Mouse (Mus musculus) heart, embryonic 16.5 days (tissue): ENCODE results near the gene Cdkl4. TPM values are rescaled to one million over a fixed set of nuclear protein-coding genes. Genes with fewer than 3 reads are reported as not detected.

Experiments
- ATAC-seq: fragments of 200-750 bp; cut with Nextera tagmentation; replicated peaks from 2 replicates; pipeline ENCODE4 v1.8.0; 2017; ENCODE audit warnings: moderate number of reproducible peaks; ENCODE audit not compliant: insufficient read depth, low FRiP score; ENCODE audit errors: extremely low read depth
- H3K27ac ChIP-seq: fragments of 300-500 bp; sonication (generic); 2 replicates; pipeline ENCODE4 v1.5.1; 2014; ENCODE audit warnings: mild to moderate bottlenecking, low read length, control low read depth, moderate library complexity
- H3K27me3 ChIP-seq: fragments of 300-500 bp; sonication (generic); 2 replicates; pipeline ENCODE4 v1.6.1; 2014; ENCODE audit warnings: low read length, mixed read lengths; ENCODE audit not compliant: control insufficient read depth, insufficient read depth
- H3K36me3 ChIP-seq: fragments of 300-500 bp; sonication (generic); 2 replicates; pipeline ENCODE4 v1.6.1; 2014; ENCODE audit not compliant: control insufficient read depth, insufficient read depth
- H3K4me1 ChIP-seq: fragments of 300-500 bp; sonication (generic); 2 replicates; pipeline ENCODE4 v1.6.1; 2014; ENCODE audit warnings: low read length, mixed read lengths; ENCODE audit not compliant: control insufficient read depth, insufficient read depth
- H3K4me2 ChIP-seq: fragments of 300-500 bp; sonication (generic); 2 replicates; pipeline ENCODE4 v1.6.1; 2014; ENCODE audit warnings: low read depth, mild to moderate bottlenecking, control low read depth, low read length
- H3K4me3 ChIP-seq: fragments of 300-500 bp; sonication (generic); 2 replicates; pipeline ENCODE4 v1.5.1; 2014; ENCODE audit warnings: mild to moderate bottlenecking, control low read depth, low read length
- H3K9ac ChIP-seq: fragments of 300-500 bp; sonication (generic); 2 replicates; pipeline ENCODE4 v1.6.1; 2014; ENCODE audit warnings: low read length, control low read depth
- H3K9me3 ChIP-seq: fragments of 300-500 bp; sonication (generic); replicated peaks from 2 replicates; pipeline ENCODE4 v1.6.1; 2016; ENCODE audit warnings: low read length; ENCODE audit not compliant: control insufficient read depth
- WGBS: fragments of 180-500 bp; shearing (Covaris S2); extraction: QIAGEN DNeasy Blood & Tissue Kit; methylation state at CpG from one replicate; pipeline ENCODE4 v1.1.7; 2014; 5-methylcytosine and 5-hydroxymethylcytosine counted together
- polyA plus RNA-seq: library from polyadenylated mRNA; unstranded; fragments of >200 nt; fragmentation: Nextera tagmentation; extraction: Ambion mirVana; gene quantifications from 2 replicates; pipeline ENCODE4 v1.2.1, GENCODE M21; 2015

The Cdkl4 gene
- polyA plus RNA-seq, 1 experiment from 2014 or later = 0.14 TPM

DNA sequence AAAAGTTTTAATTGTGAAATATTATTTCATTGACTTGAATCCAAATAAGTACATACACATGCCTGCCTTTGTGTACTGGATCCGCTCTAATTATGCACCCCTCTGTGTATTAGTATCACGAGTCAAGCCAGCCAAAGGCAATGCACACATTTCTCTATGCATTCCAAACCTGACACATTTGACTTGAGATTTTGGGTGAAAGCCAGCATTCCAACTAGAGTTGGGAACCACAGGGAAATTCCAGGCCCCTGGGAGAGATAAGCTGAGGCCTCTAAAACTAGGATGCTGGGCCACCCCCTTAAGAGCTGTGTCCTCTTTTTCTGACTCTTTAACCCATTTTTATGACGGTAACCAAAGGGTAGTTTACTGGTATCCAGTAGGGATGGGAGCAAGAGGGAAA, 88.7 kb downstream of the Cdkl4 start:
- Histone ChIP-seq H3K4me3 (no peak overlapping the region), H3K27me3 (no peaks in the 10 kb centered on the region), H3K4me1 (peaks cover 8% of the 10 kb centered on the region), H3K27ac (peak overlapping the region; percentile 73), H3K4me2 (no peak overlapping the region), H3K9me3 (no peaks in the 10 kb centered on the region), H3K36me3 (no peaks in the 10 kb centered on the region), H3K9ac (no peak overlapping the region)
- no peak; the same call in 1 of the 2 replicates for ATAC-seq
- 42% methylated on average over 3 of the region's 3 CpGs for WGBS

DNA sequence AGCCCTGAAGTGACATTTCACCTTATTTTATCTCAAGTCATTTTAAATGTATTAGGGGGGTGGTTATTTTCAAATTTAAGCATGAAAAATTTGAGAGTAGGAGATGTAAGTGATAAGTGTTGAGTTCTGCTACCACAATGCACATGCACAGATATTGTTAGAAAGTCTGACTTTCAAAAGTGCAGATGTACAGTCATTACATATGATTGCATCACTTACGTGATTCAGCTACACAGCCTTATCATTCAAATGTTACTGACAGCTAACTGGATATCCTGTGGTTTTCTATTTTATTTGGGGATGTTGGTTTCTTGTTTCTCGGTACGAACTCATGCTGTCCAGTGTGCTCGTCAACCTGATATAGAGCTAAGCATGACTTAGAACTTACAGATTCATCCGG, 92.5 kb downstream of the Cdkl4 start:
- Histone ChIP-seq H3K9me3 (no peaks in the 10 kb centered on the region), H3K4me2 (no peak overlapping the region), H3K27ac (no peak overlapping the region), H3K4me3 (no peak overlapping the region), H3K9ac (no peak overlapping the region), H3K36me3 (no peaks in the 10 kb centered on the region), H3K27me3 (no peaks in the 10 kb centered on the region), H3K4me1 (peaks cover 22% of the 10 kb centered on the region)
- no peak for ATAC-seq
- 88% methylated on average over 5 of the region's 5 CpGs for WGBS

- Histone ChIP-seq H3K4me3 (peak overlapping the region; percentile 93), H3K9ac (peak overlapping the region; percentile 97), H3K9me3 (no peaks in the 10 kb centered on the region), H3K4me2 (peak overlapping the region; percentile 82), H3K36me3 (no peaks in the 10 kb centered on the region), H3K27ac (peak overlapping the region; percentile 93), H3K4me1 (peaks cover 23% of the 10 kb centered on the region), H3K27me3 (no peaks in the 10 kb centered on the region)
- no peak for ATAC-seq
- 44% methylated on average over 7 of the region's 7 CpGs for WGBS
Observed at GRCm38 (mm10) chr17:80480855-80481224, 96.8 kb downstream of the Cdkl4 start.

DNA sequence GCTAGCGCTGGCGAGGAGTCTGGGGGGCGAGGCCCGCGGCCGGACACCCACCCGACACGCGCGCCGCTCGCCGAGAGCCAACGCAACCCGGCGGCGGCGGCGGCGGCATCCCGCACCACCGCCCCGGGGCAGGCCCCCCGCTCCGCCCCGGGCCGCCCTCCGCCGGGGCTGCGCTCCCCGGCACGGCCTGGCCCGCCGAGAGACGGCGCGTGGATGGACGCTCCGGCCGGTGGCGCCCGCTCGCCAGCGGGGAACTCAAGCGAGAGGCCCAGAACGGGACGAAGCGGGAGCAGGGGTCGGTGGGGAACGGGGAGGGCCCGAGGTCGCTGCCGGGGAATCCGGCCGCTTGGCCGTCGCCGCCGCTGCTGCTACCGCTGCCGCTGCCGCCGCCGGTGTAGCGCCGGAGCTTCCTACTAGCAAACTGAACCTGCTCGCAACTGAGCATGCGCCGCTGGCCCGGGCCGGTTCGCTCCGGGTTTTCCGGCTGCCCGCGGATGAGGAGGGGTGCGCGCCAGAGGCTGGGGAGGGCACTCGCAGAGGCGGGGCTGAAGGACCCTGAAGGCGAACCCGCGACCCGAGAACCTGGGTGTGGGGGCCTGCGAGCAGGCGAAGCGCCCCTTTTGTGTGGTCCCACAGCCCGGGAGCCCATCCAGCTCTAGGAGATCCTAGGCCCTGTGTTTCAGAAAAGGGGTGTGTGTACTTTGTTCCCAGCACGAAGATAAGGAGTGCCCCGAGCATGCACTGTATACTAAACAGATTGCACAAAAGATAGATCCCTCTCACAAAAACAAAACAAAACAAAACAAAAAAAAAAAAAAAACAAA, 97.4 kb downstream of the Cdkl4 start, which contains the start of gene Sos1:
TSS of gene Sos1 (minus strand) at position 423 of the 824 bp plus-strand sequence.
- peak; percentile 83 for ATAC-seq
- peak within 1 kb of the TSS; percentile 97 for H3K9ac ChIP-seq
- H3K4me3 ChIP-seq = peak within 1 kb of the TSS; percentile 93
- no peaks in the 10 kb centered on the region for H3K27me3 ChIP-seq
- no peaks in the 10 kb centered on the region for H3K36me3 ChIP-seq
- under 1% methylated on average over 84 of the region's 90 CpGs for WGBS
- H3K27ac ChIP-seq = peak within 1 kb of the TSS; percentile 93
- no peaks in the 10 kb centered on the region for H3K9me3 ChIP-seq
- peaks cover 23% of the 10 kb centered on the region for H3K4me1 ChIP-seq
- H3K4me2 ChIP-seq = peak within 1 kb of the TSS; percentile 82

- peaks cover 23% of the 10 kb centered on the region for H3K4me1 ChIP-seq
- peak overlapping the region; percentile 97 for H3K9ac ChIP-seq
- peak overlapping the region; percentile 93 for H3K27ac ChIP-seq
- no peaks in the 10 kb centered on the region for H3K36me3 ChIP-seq
- H3K27me3 ChIP-seq = no peaks in the 10 kb centered on the region
- under 1% methylated on average over 71 of the region's 71 CpGs for WGBS
- peak overlapping the region; percentile 82 for H3K4me2 ChIP-seq
- peak overlapping the region; percentile 93 for H3K4me3 ChIP-seq
- no peaks in the 10 kb centered on the region for H3K9me3 ChIP-seq
- ATAC-seq = peak; percentile 34
Observed at GRCm38 (mm10) chr17:80479295-80480030, 98.2 kb downstream of the Cdkl4 start.

DNA sequence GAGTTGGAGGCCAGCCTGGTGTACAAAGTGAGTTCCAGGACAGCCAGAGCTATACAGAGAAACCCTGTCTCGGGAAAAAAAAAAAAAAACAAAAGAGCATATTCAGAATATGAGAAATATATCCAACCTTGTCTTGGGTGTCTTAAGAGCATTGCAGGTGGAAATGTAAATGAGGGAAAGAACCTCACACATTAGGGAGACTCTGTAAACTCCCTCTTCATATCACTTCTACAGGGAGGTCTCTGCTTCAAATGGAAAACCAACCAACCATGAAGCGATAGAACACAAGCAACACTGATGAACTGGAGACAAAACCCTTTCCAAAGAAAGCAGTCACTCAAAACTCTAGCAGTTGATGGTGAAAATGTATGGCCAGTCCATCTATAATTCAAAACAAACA, 99.9 kb downstream of the Cdkl4 start:
- WGBS = 76% methylated on average over 2 of the region's 2 CpGs
- no peak overlapping the region for H3K9ac ChIP-seq
- H3K9me3 ChIP-seq = no peaks in the 10 kb centered on the region
- peaks cover 17% of the 10 kb centered on the region for H3K4me1 ChIP-seq
- ATAC-seq = no peak
- H3K36me3 ChIP-seq = no peaks in the 10 kb centered on the region
- no peak overlapping the region for H3K27ac ChIP-seq
- no peak overlapping the region for H3K4me2 ChIP-seq
- H3K27me3 ChIP-seq = no peaks in the 10 kb centered on the region
- H3K4me3 ChIP-seq = no peak overlapping the region

GRCm38 (mm10) chr17:80476496-80476895, 101.1 kb downstream of the Cdkl4 start:
- H3K9ac ChIP-seq = no peak overlapping the region
- no peak overlapping the region for H3K4me2 ChIP-seq
- H3K4me1 ChIP-seq = peaks cover 18% of the 10 kb centered on the region
- no peak overlapping the region for H3K27ac ChIP-seq
- no peak for ATAC-seq
- H3K27me3 ChIP-seq = no peaks in the 10 kb centered on the region
- 82% methylated on average over 4 of the region's 4 CpGs for WGBS
- H3K36me3 ChIP-seq = no peaks in the 10 kb centered on the region
- H3K9me3 ChIP-seq = no peaks in the 10 kb centered on the region
- H3K4me3 ChIP-seq = no peak overlapping the region
